Mouse (Mus musculus) MEL (cell line): Measurements from ENCODE around the gene Hook2. TPM values are rescaled to one million over a fixed set of nuclear protein-coding genes. Genes with fewer than 3 reads are reported as not detected.

Experiments
- DNase-seq: peaks from one replicate; pipeline ENCODE4 v3.0.0; 2011; ENCODE audit warnings: low read depth, low spot score
- H3K27ac ChIP-seq: 2 replicates; pipeline ENCODE4 v1.5.1; 2012; ENCODE audit warnings: low read depth, mild to moderate bottlenecking, control low read depth, low read length, moderate library complexity; ENCODE audit not compliant: control insufficient read depth
- H3K27me3 ChIP-seq, 2 experiments: fragments of 150-350 bp in 1 of 2; sonication (generic) in 1 of 2; 2 replicates each; pipeline ENCODE4 v1.6.1; 2012; ENCODE audit warnings: low read length in 2 of 2, mild to moderate bottlenecking in 2 of 2, improper control_type of control experiment in 1 of 2, moderate library complexity in 1 of 2; ENCODE audit not compliant: insufficient read depth in 2 of 2, control insufficient read depth in 1 of 2
- H3K36me3 ChIP-seq, 2 experiments: 2 replicates each; pipeline ENCODE4 v1.6.1; 2012 to 2014; ENCODE audit warnings: low read length in 2 of 2, improper control_type of control experiment in 1 of 2, inconsistent platforms in 1 of 2, mild to moderate bottlenecking in 1 of 2; ENCODE audit not compliant: insufficient read depth in 2 of 2, control insufficient read depth in 1 of 2
- H3K4me1 ChIP-seq, 2 experiments: fragments of 150-350 bp in 1 of 2; sonication (generic) in 1 of 2; 2 replicates each; pipeline ENCODE4 v1.6.1; 2012; ENCODE audit warnings: low read length in 2 of 2, improper control_type of control experiment in 1 of 2, mild to moderate bottlenecking in 1 of 2; ENCODE audit not compliant: insufficient read depth in 2 of 2, control insufficient read depth in 1 of 2
- H3K4me3 ChIP-seq, 2 experiments: fragments of 150-350 bp in 1 of 2; sonication (generic) in 1 of 2; 2 replicates each; pipeline ENCODE4 v1.5.1; 2012; ENCODE audit warnings: low read depth in 2 of 2, low read length in 2 of 2, mild to moderate bottlenecking in 2 of 2, moderate library complexity in 2 of 2, control low read depth in 1 of 2, improper control_type of control experiment in 1 of 2; ENCODE audit not compliant: control insufficient read depth in 1 of 2, insufficient read depth in 1 of 2
- H3K79me2 ChIP-seq: 2 replicates; pipeline ENCODE4 v1.6.1; 2012; ENCODE audit warnings: mild to moderate bottlenecking, low read length, moderate library complexity; ENCODE audit not compliant: control insufficient read depth, poor library complexity, insufficient read depth
- H3K9ac ChIP-seq: 2 replicates; pipeline ENCODE4 v1.6.1; 2012; ENCODE audit warnings: low read depth, mild to moderate bottlenecking, control low read depth, low read length, moderate library complexity; ENCODE audit not compliant: control insufficient read depth, poor library complexity, severe bottlenecking
- H3K9me3 ChIP-seq: fragments of 150-350 bp; sonication (generic); replicated peaks from 2 replicates; pipeline ENCODE4 v1.6.1; 2012; ENCODE audit warnings: mild to moderate bottlenecking, low read length, improper control_type of control experiment, moderate library complexity; ENCODE audit not compliant: insufficient read depth
- BHLHE40 ChIP-seq: IDR thresholded peaks from 2 replicates; pipeline ENCODE4 v1.6.1; 2012; ENCODE audit warnings: low read depth, mild to moderate bottlenecking, inconsistent platforms, low read length, improper control_type of control experiment, borderline replicate concordance
- CHD1 ChIP-seq: IDR thresholded peaks from 2 replicates; pipeline ENCODE4 v1.6.1; 2012; ENCODE audit warnings: low read depth, mild to moderate bottlenecking, inconsistent platforms, low read length, improper control_type of control experiment
- CTCF ChIP-seq, 3 experiments: IDR thresholded peaks in 2 of 3; conservative IDR thresholded peaks in 1 of 3; 2 replicates each; pipeline ENCODE4 v1.5.1; 2011 to 2012; ENCODE audit warnings: low read length in 3 of 3, low read depth in 2 of 3, mild to moderate bottlenecking in 2 of 3, improper control_type of control experiment in 1 of 3, inconsistent platforms in 1 of 3, mixed read lengths in 1 of 3, moderate library complexity in 1 of 3; ENCODE audit not compliant: control insufficient read depth in 1 of 3, insufficient read depth in 1 of 3, poor library complexity in 1 of 3, severe bottlenecking in 1 of 3
- E2F4 ChIP-seq: IDR thresholded peaks from 2 replicates; pipeline ENCODE4 v1.6.1; 2011; ENCODE audit warnings: low read depth, low read length, improper control_type of control experiment, borderline replicate concordance
- ELF1 ChIP-seq: IDR thresholded peaks from 2 replicates; pipeline ENCODE4 v1.6.1; 2014; ENCODE audit warnings: low read depth, mild to moderate bottlenecking, inconsistent platforms, low read length, improper control_type of control experiment, moderate library complexity
- EP300 ChIP-seq, 2 experiments: IDR thresholded peaks; 2 replicates each; pipeline ENCODE4 v1.6.1; 2011; ENCODE audit warnings: improper control_type of control experiment in 2 of 2, low read length in 2 of 2, low read depth in 1 of 2, mild to moderate bottlenecking in 1 of 2
- ETS1 ChIP-seq: IDR thresholded peaks from 2 replicates; pipeline ENCODE4 v1.6.1; 2012; ENCODE audit warnings: low read depth, mild to moderate bottlenecking, inconsistent platforms, low read length, improper control_type of control experiment, moderate library complexity
- GABPA ChIP-seq: IDR thresholded peaks from 2 replicates; pipeline ENCODE4 v1.6.1; 2012; ENCODE audit warnings: low read depth, mild to moderate bottlenecking, inconsistent platforms, low read length, improper control_type of control experiment, moderate library complexity
- GATA1 ChIP-seq: IDR thresholded peaks from 2 replicates; pipeline ENCODE4 v1.6.1; 2011; ENCODE audit warnings: low read depth, low read length, improper control_type of control experiment
- HCFC1 ChIP-seq: IDR thresholded peaks from 2 replicates; pipeline ENCODE4 v1.6.1; 2012; ENCODE audit warnings: low read depth, mild to moderate bottlenecking, inconsistent platforms, low read length, improper control_type of control experiment, moderate library complexity
- JUND ChIP-seq: IDR thresholded peaks from 2 replicates; pipeline ENCODE4 v1.6.1; 2011; ENCODE audit warnings: low read depth, mild to moderate bottlenecking, improper control_type of control experiment, low read length
- MAX ChIP-seq: IDR thresholded peaks from 2 replicates; pipeline ENCODE4 v1.6.1; 2011; ENCODE audit warnings: low read length, improper control_type of control experiment
- MAZ ChIP-seq: IDR thresholded peaks from 2 replicates; pipeline ENCODE4 v1.6.1; 2012; ENCODE audit warnings: low read depth, mild to moderate bottlenecking, inconsistent platforms, low read length, improper control_type of control experiment
- MEF2A ChIP-seq: IDR thresholded peaks from 2 replicates; pipeline ENCODE4 v1.6.1; 2014; ENCODE audit warnings: low read depth, mild to moderate bottlenecking, inconsistent platforms, low read length, improper control_type of control experiment; ENCODE audit not compliant: poor library complexity, insufficient replicate concordance, severe bottlenecking; ENCODE audit errors: extremely low read depth
- MXI1 ChIP-seq: IDR thresholded peaks from 2 replicates; pipeline ENCODE4 v1.6.1; 2011; ENCODE audit warnings: mild to moderate bottlenecking, low read depth, low read length, improper control_type of control experiment
- NELFE ChIP-seq: IDR thresholded peaks from 2 replicates; pipeline ENCODE4 v1.6.1; 2011; ENCODE audit warnings: low read depth, low read length, improper control_type of control experiment
- NRF1 ChIP-seq: IDR thresholded peaks from 2 replicates; pipeline ENCODE4 v1.6.1; 2014; ENCODE audit warnings: low read depth, mild to moderate bottlenecking, inconsistent platforms, low read length, improper control_type of control experiment, moderate library complexity; ENCODE audit not compliant: poor library complexity, insufficient read depth, severe bottlenecking
- POLR2A ChIP-seq, 2 experiments: IDR thresholded peaks; 2 replicates each; pipeline ENCODE4 v1.6.1; 2011 to 2012; ENCODE audit warnings: low read length in 2 of 2, mild to moderate bottlenecking in 2 of 2, control low read depth in 1 of 2, improper control_type of control experiment in 1 of 2, low read depth in 1 of 2, moderate library complexity in 1 of 2; ENCODE audit not compliant: control insufficient read depth in 1 of 2, insufficient read depth in 1 of 2, poor library complexity in 1 of 2
- POLR2AphosphoS2 ChIP-seq: IDR thresholded peaks from 2 replicates; pipeline ENCODE4 v1.6.1; 2011; ENCODE audit warnings: low read length, improper control_type of control experiment
- RCOR1 ChIP-seq: IDR thresholded peaks from 2 replicates; pipeline ENCODE4 v1.6.1; 2012; ENCODE audit warnings: low read depth, mild to moderate bottlenecking, inconsistent platforms, low read length, improper control_type of control experiment
- SIN3A ChIP-seq: IDR thresholded peaks from 2 replicates; pipeline ENCODE4 v1.6.1; 2012; ENCODE audit warnings: low read length, improper control_type of control experiment, inconsistent platforms
- SMC3 ChIP-seq: IDR thresholded peaks from 2 replicates; pipeline ENCODE4 v1.6.1; 2011; ENCODE audit warnings: low read depth, low read length, improper control_type of control experiment
- TAL1 ChIP-seq: IDR thresholded peaks from 2 replicates; pipeline ENCODE4 v1.6.1; 2012; ENCODE audit warnings: mild to moderate bottlenecking, inconsistent platforms, low read length, moderate library complexity, mixed read lengths
- TBP ChIP-seq: IDR thresholded peaks from 2 replicates; pipeline ENCODE4 v1.8.0; 2011; ENCODE audit warnings: low read depth, low read length, improper control_type of control experiment
- TCF12 ChIP-seq: IDR thresholded peaks from 2 replicates; pipeline ENCODE4 v1.6.1; 2014; ENCODE audit warnings: low read depth, mild to moderate bottlenecking, inconsistent platforms, low read length, improper control_type of control experiment, moderate library complexity
- USF1 ChIP-seq: IDR thresholded peaks from 2 replicates; pipeline ENCODE4 v1.6.1; 2014; ENCODE audit warnings: low read depth, mild to moderate bottlenecking, inconsistent platforms, low read length, improper control_type of control experiment, moderate library complexity
- ZC3H11A ChIP-seq: IDR thresholded peaks from 2 replicates; pipeline ENCODE4 v1.6.1; 2012; ENCODE audit warnings: low read depth, mild to moderate bottlenecking, inconsistent platforms, low read length, improper control_type of control experiment
- ZMIZ1 ChIP-seq: IDR thresholded peaks from 2 replicates; pipeline ENCODE4 v1.6.1; 2012; ENCODE audit warnings: low read depth, mild to moderate bottlenecking, inconsistent platforms, low read length, improper control_type of control experiment, moderate library complexity
- polyA plus RNA-seq, 2 experiments: library from polyadenylated mRNA; stranded (reverse) in 1 of 2; unstranded in 1 of 2; fragments of >175 nt in 1 of 2; fragments of >200 nt in 1 of 2; gene quantifications; 2 replicates each; pipeline versions ENCODE4 v1.2.1 to v1.2.4; 2012; ENCODE audit warnings: low replicate concordance in 2 of 2, low read depth in 1 of 2; ENCODE audit not compliant: insufficient read length in 2 of 2, insufficient read depth in 1 of 2, missing spikeins in 1 of 2
- total RNA-seq: library from RNA; depleted of rRNA; stranded (reverse); fragments of 300-350 nt; gene quantifications from 2 replicates; pipeline ENCODE4 v1.2.3, GENCODE M21; 2012

Hook2 gene
- total and polyA plus RNA-seq, 3 experiments, result 10.5 to 17.5 TPM; not detected in 1

- TF ChIP-seq USF1 (peak; percentile 58), TCF12 (peak; percentile 74), MXI1 (peak; percentile 98), ETS1 (peak; percentile 95), MEF2A (0 out of 2 replicates have a peak, but pooled peaks have one; percentile 13), E2F4 (no peak), MAX (peak; percentile 98), ELF1 (peak; percentile 99), ZMIZ1 (peak; percentile 100), GATA1 (no peak), POLR2AphosphoS2 (peak; percentile 100), NELFE (peak; percentile 100), NRF1 (peak; percentile 17; the same call in 1 of the 2 replicates), CHD1 (no peak), TAL1 (no peak), RCOR1 (peak; percentile 49; the same call in 1 of the 2 replicates)
- TF ChIP-seq, all 39 proteins: peak for 23
Measured at GRCm38 (mm10) chr8:84978248-84978940, 12.0 kb upstream of the Hook2 start, which contains the start of gene Junb (continued).

GRCm38 (mm10) chr8:84979599-84980421 lies 10.6 kb upstream of the Hook2 start:
- H3K79me2 ChIP-seq, result peaks cover 22% of the 10 kb centered on the region
- 0 out of 2 replicates have a peak, but pooled peaks have one; percentile 9 for TF ChIP-seq MEF2A
- TF ChIP-seq NELFE, result peak; percentile 36; the same call in 1 of the 2 replicates
- peak; percentile 80 for TF ChIP-seq SIN3A
- TF ChIP-seq ZC3H11A, result no peak
- no peak for TF ChIP-seq CTCF (IDR thresholded peaks at IDR 0.05 in 2 of 3, conservative IDR thresholded peaks at IDR 0.05 in 1 of 3; ENCODE audit: control insufficient read depth in 1 of 3, insufficient read depth in 1 of 3, low read depth in 2 of 3, low read length in 3 of 3, poor library complexity in 1 of 3, severe bottlenecking in 1 of 3)
- TF ChIP-seq TCF12, result 0 out of 2 replicates have a peak, but pooled peaks have one; percentile 25
- no peak for TF ChIP-seq NRF1
- peak; percentile 79 for TF ChIP-seq TBP
- TF ChIP-seq BHLHE40, result no peak; the same call in 1 of the 2 replicates
- peak; percentile 62; the same call in 1 of the 2 replicates for TF ChIP-seq ETS1
- peak; percentile 64; the same call in 1 of the 2 replicates for TF ChIP-seq MAX
- TF ChIP-seq ELF1, result peak; percentile 23; the same call in 1 of the 2 replicates
- TF ChIP-seq CHD1, result peak; percentile 99
- no peak for TF ChIP-seq JUND
- TF ChIP-seq HCFC1, result peak; percentile 71
- TF ChIP-seq POLR2A (IDR thresholded peaks at IDR 0.05; ENCODE audit: control insufficient read depth in 1 of 2, insufficient read depth in 1 of 2, low read depth in 1 of 2, low read length in 2 of 2, poor library complexity in 1 of 2), result peak in 1 of 2 experiments; percentile 27; a peak in 1 of 4 replicates
- TF ChIP-seq GABPA, result no peak
- peak; percentile 66 for TF ChIP-seq MXI1
- peak; percentile 94 for TF ChIP-seq MAZ
- TF ChIP-seq SMC3, result no peak
- TF ChIP-seq EP300 (IDR thresholded peaks at IDR 0.05; ENCODE audit: low read depth in 1 of 2, low read length in 2 of 2), result 0 out of 4 replicates have a peak, but pooled peaks of 1 of the 2 experiments have one; percentile 8
- peak; percentile 99 for DNase-seq
- no peaks in the 10 kb centered on the region for H3K27me3 ChIP-seq
- H3K9ac ChIP-seq, result peak overlapping the region; percentile 83
- H3K4me1 ChIP-seq, result peaks cover 13 to 57% of the 10 kb centered on the region in 2 experiments
- peak overlapping the region; percentile 52 to 64 for H3K4me3 ChIP-seq
- peaks cover 0 to 37% of the 10 kb centered on the region in 2 experiments; a peak in 2 of 4 replicates for H3K36me3 ChIP-seq
- no peaks in the 10 kb centered on the region for H3K9me3 ChIP-seq
- peak overlapping the region; percentile 99 for H3K27ac ChIP-seq
